Mouse (Mus musculus) limb, embryonic 11.5 days (tissue): Measurements from ENCODE around the gene Hist1h4m. TPM values are rescaled to one million over a fixed set of nuclear protein-coding genes. Genes with fewer than 3 reads are reported as not detected.
"Not testable (repeated sequence)": the region's sequence is repeated elsewhere in the genome, so short reads cannot be mapped to it uniquely, and the experiment has no call there.

Experiments
- ATAC-seq: fragments of 200-750 bp; cut with Nextera tagmentation; 2 replicates; pipeline ENCODE4 v1.8.0; 2017; ENCODE audit warnings: low read depth; ENCODE audit not compliant: insufficient number of reproducible peaks, low FRiP score, low TSS enrichment
- DNase-seq: peaks from one replicate; pipeline ENCODE4 v3.0.0-alpha.2; 2015; ENCODE audit warnings: low spot score
- H3K27ac ChIP-seq: fragments of 300-500 bp; sonication (generic); replicated peaks from 2 replicates; pipeline ENCODE4 v1.5.1; 2014; ENCODE audit warnings: low read depth, mild to moderate bottlenecking, low read length
- H3K27me3 ChIP-seq: fragments of 300-500 bp; sonication (generic); 2 replicates; pipeline ENCODE4 v1.6.1; 2014; ENCODE audit warnings: mild to moderate bottlenecking, low read length, mixed read lengths; ENCODE audit not compliant: control insufficient read depth, insufficient read depth
- H3K36me3 ChIP-seq: fragments of 300-500 bp; sonication (generic); 2 replicates; pipeline ENCODE4 v1.6.1; 2014; ENCODE audit warnings: mild to moderate bottlenecking, low read length, moderate library complexity, mixed read lengths; ENCODE audit not compliant: control insufficient read depth, insufficient read depth
- H3K4me1 ChIP-seq: fragments of 300-500 bp; sonication (generic); 2 replicates; pipeline ENCODE4 v1.6.1; 2014; ENCODE audit warnings: low read length, mixed read lengths; ENCODE audit not compliant: control insufficient read depth, insufficient read depth
- H3K4me2 ChIP-seq: fragments of 300-500 bp; sonication (generic); 2 replicates; pipeline ENCODE4 v1.6.1; 2014; ENCODE audit warnings: low read depth, mild to moderate bottlenecking, moderate library complexity; ENCODE audit not compliant: severe bottlenecking
- H3K4me3 ChIP-seq: fragments of 300-500 bp; sonication (generic); 2 replicates; pipeline ENCODE4 v1.5.1; 2014; ENCODE audit warnings: low read depth, low read length
- H3K9ac ChIP-seq: fragments of 300-500 bp; sonication (generic); 2 replicates; pipeline ENCODE4 v1.6.1; 2014; ENCODE audit warnings: mild to moderate bottlenecking, low read length
- H3K9me3 ChIP-seq: fragments of 300-500 bp; sonication (generic); 2 replicates; pipeline ENCODE4 v1.6.1; 2016; ENCODE audit warnings: low read length; ENCODE audit not compliant: control insufficient read depth
- WGBS: fragments of 180-500 bp; shearing (Covaris S2); extraction: QIAGEN DNeasy Blood & Tissue Kit; methylation state at CpG from one replicate; pipeline ENCODE4 v1.1.7; 2014; 5-methylcytosine and 5-hydroxymethylcytosine counted together
- polyA plus RNA-seq: library from polyadenylated mRNA; unstranded; fragments of >200 nt; fragmentation: Nextera tagmentation; extraction: Ambion mirVana; gene quantifications from 2 replicates; pipeline ENCODE4 v1.2.1, GENCODE M21; 2014

Hist1h4m gene
- polyA plus RNA-seq, 1 experiment from 2014 or later: not detected

GRCm38 (mm10) chr13:21830344-21830743, 18.8 kb downstream of the Hist1h4m start:
- no peak overlapping the region for H3K27ac ChIP-seq
- no peak overlapping the region for H3K9ac ChIP-seq
- 91% methylated on average over 10 of the region's 10 CpGs for WGBS
- ATAC-seq (no peak), DNase-seq (peak; percentile 24)
- H3K4me3 ChIP-seq: no peak overlapping the region
- H3K4me2 ChIP-seq: no peak overlapping the region
- no peaks in the 10 kb centered on the region for H3K4me1 ChIP-seq
- H3K36me3 ChIP-seq: no peaks in the 10 kb centered on the region
- no peaks in the 10 kb centered on the region for H3K27me3 ChIP-seq
- no peaks in the 10 kb centered on the region for H3K9me3 ChIP-seq

- peak; percentile 86 for ATAC-seq
- H3K9me3 ChIP-seq, DNase-seq, H3K36me3 ChIP-seq, H3K4me3 ChIP-seq, H3K27ac ChIP-seq, H3K27me3 ChIP-seq, H3K9ac ChIP-seq, H3K4me1 ChIP-seq, H3K4me2 ChIP-seq: not testable (repeated sequence)
- under 1% methylated on average over 18 of the region's 58 CpGs for WGBS
These were observed 20.2 kb downstream of the Hist1h4m start, which contains the start of gene Hist1h4n for GRCm38 (mm10) chr13:21831418-21832394. Gene Hist1h4n (minus strand): TSS chr13:21832196.

- not testable (repeated sequence) for H3K36me3 ChIP-seq, H3K9me3 ChIP-seq, H3K27ac ChIP-seq, H3K4me1 ChIP-seq, H3K4me3 ChIP-seq, H3K27me3 ChIP-seq, H3K4me2 ChIP-seq, DNase-seq, H3K9ac ChIP-seq
- ATAC-seq: peak; percentile 95
- no CpG with 5 or more reads among the region's 24 CpGs for WGBS
These were observed 21.9 kb downstream of the Hist1h4m start, which contains the start of the genes Hist1h2ap and Hist1h2br for GRCm38 (mm10) chr13:21833461-21833860. Gene Hist1h2ap (minus strand): TSS chr13:21833507. Gene Hist1h2br (plus strand): TSS chr13:21833743.

GRCm38 (mm10) chr13:21840508-21840907, 29.0 kb downstream of the Hist1h4m start:
- not testable (repeated sequence) for H3K4me3 ChIP-seq, H3K27me3 ChIP-seq, H3K9me3 ChIP-seq, H3K4me1 ChIP-seq, H3K36me3 ChIP-seq, H3K9ac ChIP-seq, DNase-seq, H3K4me2 ChIP-seq, H3K27ac ChIP-seq
- WGBS: no CpG with 5 or more reads among the region's 4 CpGs
- ATAC-seq: peak; percentile 81

GRCm38 (mm10) chr13:21846356-21846755, 34.8 kb downstream of the Hist1h4m start:
- H3K27me3 ChIP-seq, DNase-seq, H3K4me3 ChIP-seq, ATAC-seq, H3K9ac ChIP-seq, H3K9me3 ChIP-seq, H3K4me2 ChIP-seq, H3K4me1 ChIP-seq, H3K27ac ChIP-seq, H3K36me3 ChIP-seq: not testable (repeated sequence)

- Histone ChIP-seq H3K9ac (no peak overlapping the region), H3K4me2 (no peak overlapping the region), H3K27ac (no peak overlapping the region), H3K4me3 (no peak overlapping the region), H3K4me1 (no peaks in the 10 kb centered on the region), H3K27me3 (no peaks in the 10 kb centered on the region), H3K36me3 (no peaks in the 10 kb centered on the region), H3K9me3 (no peaks in the 10 kb centered on the region)
- DNase-seq (peak; percentile 47), ATAC-seq (no peak)
- WGBS: 13% methylated on average over 8 of the region's 8 CpGs
These were observed 36.3 kb downstream of the Hist1h4m start for GRCm38 (mm10) chr13:21847883-21848282.

GRCm38 (mm10) chr13:21850696-21851095, 39.1 kb downstream of the Hist1h4m start:
- not testable (repeated sequence) for H3K27me3 ChIP-seq, DNase-seq, H3K27ac ChIP-seq, H3K4me3 ChIP-seq, H3K9ac ChIP-seq, H3K4me2 ChIP-seq, H3K4me1 ChIP-seq, ATAC-seq, H3K9me3 ChIP-seq, H3K36me3 ChIP-seq
- 35% methylated on average over 1 of the region's 1 CpGs for WGBS

GRCm38 (mm10) chr13:21852215-21852945, 40.8 kb downstream of the Hist1h4m start:
- Histone ChIP-seq H3K36me3 (no peaks in the 10 kb centered on the region), H3K4me2 (no peak overlapping the region), H3K9me3 (no peaks in the 10 kb centered on the region), H3K4me3 (no peak overlapping the region), H3K27ac (no peak overlapping the region), H3K27me3 (no peaks in the 10 kb centered on the region), H3K9ac (no peak overlapping the region), H3K4me1 (no peaks in the 10 kb centered on the region)
- 71% methylated on average over 3 of the region's 3 CpGs for WGBS
- ATAC-seq (no peak), DNase-seq (no peak)
